Mouse (Mus musculus): Measurements from ENCODE around the gene Akap17b.

Gene Akap17b

GRCm38 (mm10) chrX:36587304-36588209 is 57.6 kb downstream of the Akap17b start:
- DNase-seq (ENCODE audit: low spot score in 2 of 2), result no peak

- DNase-seq (ENCODE audit: low spot score in 2 of 2), result no peak
Observed at GRCm38 (mm10) chrX:36586629-36587303, 58.4 kb downstream of the Akap17b start.

- no peak for DNase-seq (ENCODE audit: low spot score in 2 of 2)
Observed at GRCm38 (mm10) chrX:36562079-36562478, 83.1 kb downstream of the Akap17b start.

GRCm38 (mm10) chrX:36561650-36562049 is 83.5 kb downstream of the Akap17b start:
- peak in 1 of 2 experiments; percentile 75 for DNase-seq (ENCODE audit: low spot score in 2 of 2)

GRCm38 (mm10) chrX:36560170-36560569 is 85.0 kb downstream of the Akap17b start:
- no peak for DNase-seq (ENCODE audit: low spot score in 2 of 2)
